Mouse (Mus musculus): Measurements from ENCODE around the gene Ccdc63. TPM values are rescaled to one million over a fixed set of nuclear protein-coding genes. Genes with fewer than 3 reads are reported as not detected.

Ccdc63 gene
- polyA plus RNA-seq, 1 experiment from 2014 or later: 0.47 TPM

DNA sequence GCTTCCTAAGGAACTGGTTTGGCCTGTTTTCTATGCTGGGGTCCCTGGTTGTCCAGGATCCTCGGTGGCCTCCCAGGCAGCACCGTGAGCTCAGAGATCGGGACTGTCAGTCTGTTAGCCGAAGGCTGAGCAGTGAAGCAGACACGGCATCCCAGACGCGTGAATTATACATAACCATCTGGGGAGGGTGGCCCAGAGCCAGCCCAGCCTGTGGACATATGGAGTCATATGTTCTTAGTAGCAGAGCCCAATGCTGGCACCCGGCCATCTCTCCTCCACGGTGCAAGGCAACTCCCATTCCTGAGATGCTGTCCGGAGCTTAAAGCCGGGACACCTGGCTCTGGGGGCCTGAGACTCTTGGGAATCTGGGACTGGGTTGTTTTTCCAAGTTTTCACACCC lies 59.7 kb downstream of the Ccdc63 start:
- no peak overlapping the region for H3K4me2 ChIP-seq
- no peaks in the 10 kb centered on the region for H3K27me3 ChIP-seq (ENCODE audit: control insufficient read depth, insufficient read depth, low read length)
- WGBS (ENCODE audit: insufficient replicate concordance): 81% methylated on average over 11 of the region's 11 CpGs
- no peak overlapping the region for H3K9ac ChIP-seq (ENCODE audit: low read depth, low read length)
- H3K9me3 ChIP-seq (replicated peaks; ENCODE audit: control insufficient read depth, low read length): no peaks in the 10 kb centered on the region
- no peak overlapping the region for H3K27ac ChIP-seq (ENCODE audit: low read depth, low read length)
- no peak for ATAC-seq (replicated peaks; ENCODE audit: insufficient number of reproducible peaks, low FRiP score, low TSS enrichment)
- H3K4me3 ChIP-seq (ENCODE audit: low read depth, low read length): no peak overlapping the region
- H3K4me1 ChIP-seq (ENCODE audit: control insufficient read depth, insufficient read depth, low read length): no peaks in the 10 kb centered on the region
- no peaks in the 10 kb centered on the region for H3K36me3 ChIP-seq (ENCODE audit: control insufficient read depth, insufficient read depth, low read length)

DNA sequence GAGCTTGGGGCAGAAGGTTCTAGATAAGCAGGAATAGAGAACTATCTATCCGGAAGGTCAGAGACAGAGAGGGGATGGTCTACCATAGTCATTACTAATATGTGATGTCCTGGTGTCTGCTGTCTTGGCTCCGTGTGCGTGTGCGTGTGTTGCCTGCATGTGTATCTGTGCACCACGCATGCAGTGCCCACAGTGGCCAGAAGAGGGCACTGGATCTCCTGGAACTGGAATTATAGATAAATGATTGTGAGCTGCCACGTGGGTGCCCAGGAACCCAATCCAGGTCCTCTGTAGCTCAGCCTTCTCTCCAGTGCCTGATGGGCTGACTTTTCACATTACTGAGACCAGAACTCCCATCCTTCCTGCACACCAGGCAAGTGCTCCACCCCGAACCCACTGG lies 60.8 kb downstream of the Ccdc63 start:
- ATAC-seq (replicated peaks; ENCODE audit: insufficient number of reproducible peaks, low FRiP score, low TSS enrichment): no peak
- no peak overlapping the region for H3K4me3 ChIP-seq (ENCODE audit: low read depth, low read length)
- no peaks in the 10 kb centered on the region for H3K36me3 ChIP-seq (ENCODE audit: control insufficient read depth, insufficient read depth, low read length)
- H3K27me3 ChIP-seq (ENCODE audit: control insufficient read depth, insufficient read depth, low read length): no peaks in the 10 kb centered on the region
- H3K4me1 ChIP-seq (ENCODE audit: control insufficient read depth, insufficient read depth, low read length): no peaks in the 10 kb centered on the region
- no peaks in the 10 kb centered on the region for H3K9me3 ChIP-seq (replicated peaks; ENCODE audit: control insufficient read depth, low read length)
- WGBS (ENCODE audit: insufficient replicate concordance): 76% methylated on average over 7 of the region's 7 CpGs
- no peak overlapping the region for H3K27ac ChIP-seq (ENCODE audit: low read depth, low read length)
- H3K4me2 ChIP-seq: no peak overlapping the region
- H3K9ac ChIP-seq (ENCODE audit: low read depth, low read length): no peak overlapping the region

DNA sequence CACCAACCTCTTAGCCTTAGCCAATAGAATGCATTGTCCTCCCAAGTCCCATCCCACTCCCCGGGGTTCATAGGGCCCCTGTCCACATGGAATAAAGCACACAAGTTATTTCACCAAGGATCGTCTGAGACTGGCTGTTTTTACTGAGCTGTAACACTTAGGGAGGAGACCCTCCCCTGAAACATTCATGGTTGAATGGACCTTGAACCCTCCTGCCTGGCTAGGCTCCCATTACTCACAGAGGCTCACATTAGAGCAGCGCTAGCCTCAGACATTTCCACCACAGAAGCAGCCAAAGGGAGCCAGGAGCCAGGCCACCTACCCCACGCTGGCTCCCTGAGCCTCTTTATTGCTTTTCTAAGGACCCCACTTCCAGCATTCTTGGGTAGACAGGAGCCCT lies 63.4 kb downstream of the Ccdc63 start:
- Histone ChIP-seq H3K4me3 (ENCODE audit: low read depth, low read length) (no peak overlapping the region), H3K27ac (ENCODE audit: low read depth, low read length) (no peak overlapping the region), H3K36me3 (ENCODE audit: control insufficient read depth, insufficient read depth, low read length) (no peaks in the 10 kb centered on the region), H3K9me3 (replicated peaks; ENCODE audit: control insufficient read depth, low read length) (no peaks in the 10 kb centered on the region), H3K4me1 (ENCODE audit: control insufficient read depth, insufficient read depth, low read length) (no peaks in the 10 kb centered on the region), H3K27me3 (ENCODE audit: control insufficient read depth, insufficient read depth, low read length) (no peaks in the 10 kb centered on the region), H3K9ac (ENCODE audit: low read depth, low read length) (no peak overlapping the region), H3K4me2 (no peak overlapping the region)
- WGBS (ENCODE audit: insufficient replicate concordance): 74% methylated on average over 4 of the region's 4 CpGs
- ATAC-seq (replicated peaks; ENCODE audit: insufficient number of reproducible peaks, low FRiP score, low TSS enrichment): no peak

DNA sequence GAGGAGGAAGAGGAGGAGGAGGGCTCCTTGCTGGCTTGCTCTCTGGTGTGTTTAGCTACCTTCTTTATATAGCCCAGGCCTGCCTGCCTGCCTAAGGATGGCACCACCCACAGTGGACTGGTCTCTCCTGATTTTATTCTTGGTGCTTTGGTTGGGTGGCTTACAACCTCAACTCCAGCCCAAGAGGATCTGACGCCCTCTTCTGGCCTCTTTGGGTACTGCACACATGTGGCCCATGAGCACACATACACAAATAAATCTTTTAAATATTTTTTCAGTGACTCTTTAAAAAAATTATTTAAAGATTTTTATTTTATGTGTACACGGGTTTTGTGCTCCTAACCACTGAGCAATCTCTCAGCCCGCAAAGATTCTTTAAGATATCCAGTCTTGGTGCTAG lies 64.9 kb downstream of the Ccdc63 start:
- Histone ChIP-seq H3K27me3 (ENCODE audit: control insufficient read depth, insufficient read depth, low read length) (no peaks in the 10 kb centered on the region), H3K36me3 (ENCODE audit: control insufficient read depth, insufficient read depth, low read length) (no peaks in the 10 kb centered on the region), H3K4me2 (no peak overlapping the region), H3K9ac (ENCODE audit: low read depth, low read length) (no peak overlapping the region), H3K9me3 (replicated peaks; ENCODE audit: control insufficient read depth, low read length) (no peaks in the 10 kb centered on the region), H3K4me3 (ENCODE audit: low read depth, low read length) (no peak overlapping the region), H3K4me1 (ENCODE audit: control insufficient read depth, insufficient read depth, low read length) (peaks cover 11% of the 10 kb centered on the region), H3K27ac (ENCODE audit: low read depth, low read length) (no peak overlapping the region)
- ATAC-seq (replicated peaks; ENCODE audit: insufficient number of reproducible peaks, low FRiP score, low TSS enrichment): no peak
- 50% methylated on average over 3 of the region's 3 CpGs for WGBS (ENCODE audit: insufficient replicate concordance)

DNA sequence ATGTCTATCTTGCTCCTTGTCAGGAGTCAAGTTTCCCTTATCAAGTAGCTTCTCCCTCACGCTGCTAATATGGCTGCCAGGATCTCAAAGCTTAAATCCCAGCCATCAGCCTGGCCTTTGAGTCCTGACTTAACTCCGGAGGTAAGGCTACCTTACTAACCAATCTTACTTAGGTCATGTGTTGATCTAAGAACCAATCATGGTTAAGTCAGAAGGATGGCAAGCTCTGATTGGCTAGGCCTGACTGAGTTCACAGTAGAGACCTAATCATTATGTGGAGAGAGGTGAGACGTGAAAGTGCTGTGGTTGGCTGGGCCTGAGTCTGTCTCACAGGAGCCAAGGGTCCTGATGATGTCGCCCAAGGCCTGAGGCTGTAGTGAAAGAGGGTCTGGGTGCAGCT lies 68.6 kb downstream of the Ccdc63 start:
- no peak overlapping the region for H3K4me2 ChIP-seq
- WGBS (ENCODE audit: insufficient replicate concordance): 67% methylated on average over 4 of the region's 4 CpGs
- peaks cover 13% of the 10 kb centered on the region for H3K4me1 ChIP-seq (ENCODE audit: control insufficient read depth, insufficient read depth, low read length)
- no peaks in the 10 kb centered on the region for H3K9me3 ChIP-seq (replicated peaks; ENCODE audit: control insufficient read depth, low read length)
- no peak overlapping the region for H3K4me3 ChIP-seq (ENCODE audit: low read depth, low read length)
- ATAC-seq (replicated peaks; ENCODE audit: insufficient number of reproducible peaks, low FRiP score, low TSS enrichment): no peak
- H3K9ac ChIP-seq (ENCODE audit: low read depth, low read length): no peak overlapping the region
- H3K27ac ChIP-seq (ENCODE audit: low read depth, low read length): peak overlapping the region; percentile 98
- peaks cover 2% of the 10 kb centered on the region; the same call in 1 of the 2 replicates for H3K27me3 ChIP-seq (ENCODE audit: control insufficient read depth, insufficient read depth, low read length)
- H3K36me3 ChIP-seq (ENCODE audit: control insufficient read depth, insufficient read depth, low read length): no peaks in the 10 kb centered on the region

DNA sequence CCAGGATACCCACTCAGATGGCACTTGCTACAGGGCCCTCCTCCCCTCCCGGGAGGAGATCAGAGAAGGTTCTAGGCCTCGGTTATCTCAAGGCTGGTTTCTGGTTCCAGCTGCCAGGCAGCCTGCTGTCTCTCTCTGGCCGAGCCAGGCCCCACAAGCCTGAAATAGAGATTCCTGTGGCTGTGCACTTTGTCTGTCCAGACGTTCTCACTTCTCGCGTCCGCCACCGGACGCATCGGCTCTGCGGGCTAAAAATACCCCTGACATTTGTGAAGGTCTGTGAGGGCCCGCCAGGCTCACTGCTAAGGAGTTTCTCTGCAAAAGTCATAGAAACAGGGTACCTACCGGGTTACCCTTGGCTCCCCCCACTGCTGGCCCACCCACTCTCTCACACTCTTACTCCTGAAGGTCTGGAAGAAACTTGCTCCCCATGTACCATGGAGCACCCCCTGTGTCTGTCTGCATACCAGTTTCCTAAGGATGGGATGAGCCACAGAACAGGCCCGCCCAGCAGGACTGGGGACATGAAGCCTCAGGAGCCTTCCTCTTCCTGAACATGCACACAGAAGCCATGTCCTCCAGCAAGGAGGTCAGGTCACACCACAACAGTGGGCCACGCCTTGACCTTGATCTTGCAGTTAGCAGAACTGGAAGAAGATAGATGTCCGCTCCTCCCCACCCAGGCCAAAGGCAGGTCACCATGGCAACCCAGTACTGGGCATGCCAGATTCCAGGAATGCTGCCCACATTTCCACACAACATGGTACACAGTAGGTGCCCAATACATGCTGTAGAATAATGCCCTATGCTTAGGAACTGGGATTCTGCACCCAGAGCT lies 69.4 kb downstream of the Ccdc63 start:
- ATAC-seq (replicated peaks; ENCODE audit: insufficient number of reproducible peaks, low FRiP score, low TSS enrichment): 0 out of 2 replicates have a peak, but pooled peaks have one; percentile 21
- Histone ChIP-seq H3K4me1 (ENCODE audit: control insufficient read depth, insufficient read depth, low read length) (peaks cover 13% of the 10 kb centered on the region), H3K36me3 (ENCODE audit: control insufficient read depth, insufficient read depth, low read length) (no peaks in the 10 kb centered on the region), H3K27ac (ENCODE audit: low read depth, low read length) (peak overlapping the region; percentile 98), H3K9ac (ENCODE audit: low read depth, low read length) (peak overlapping the region; percentile 60; the same call in 1 of the 2 replicates), H3K4me3 (ENCODE audit: low read depth, low read length) (no peak overlapping the region), H3K27me3 (ENCODE audit: control insufficient read depth, insufficient read depth, low read length) (peaks cover 2% of the 10 kb centered on the region; the same call in 1 of the 2 replicates), H3K4me2 (peak overlapping the region; percentile 22; the same call in 1 of the 2 replicates), H3K9me3 (replicated peaks; ENCODE audit: control insufficient read depth, low read length) (no peaks in the 10 kb centered on the region)
- WGBS (ENCODE audit: insufficient replicate concordance): 38% methylated on average over 16 of the region's 16 CpGs

DNA sequence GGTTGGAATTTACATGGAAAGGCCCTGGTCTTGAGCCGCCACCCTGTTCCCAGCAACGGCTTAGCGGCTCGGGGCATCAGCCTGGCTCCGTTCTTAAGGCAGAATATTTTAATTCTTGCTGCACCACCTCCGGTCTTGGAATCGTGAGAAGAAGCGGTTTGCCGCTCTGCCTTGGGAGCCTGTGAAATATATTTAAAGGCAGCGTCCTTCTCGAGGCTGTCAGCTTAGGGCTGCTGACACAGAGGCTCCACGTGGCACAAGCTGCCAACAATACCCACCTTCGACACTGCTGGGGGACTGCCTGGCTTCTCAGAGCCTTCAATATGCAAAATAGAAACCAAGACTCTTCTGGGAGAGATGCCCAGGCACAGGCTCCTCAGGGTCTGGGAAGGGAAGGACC lies 72.1 kb downstream of the Ccdc63 start:
- no peak overlapping the region for H3K9ac ChIP-seq (ENCODE audit: low read depth, low read length)
- peaks cover 14% of the 10 kb centered on the region for H3K4me1 ChIP-seq (ENCODE audit: control insufficient read depth, insufficient read depth, low read length)
- no peaks in the 10 kb centered on the region for H3K9me3 ChIP-seq (replicated peaks; ENCODE audit: control insufficient read depth, low read length)
- no peak overlapping the region for H3K4me3 ChIP-seq (ENCODE audit: low read depth, low read length)
- H3K4me2 ChIP-seq: no peak overlapping the region
- 69% methylated on average over 13 of the region's 13 CpGs for WGBS (ENCODE audit: insufficient replicate concordance)
- no peak for ATAC-seq (replicated peaks; ENCODE audit: insufficient number of reproducible peaks, low FRiP score, low TSS enrichment)
- H3K27ac ChIP-seq (ENCODE audit: low read depth, low read length): no peak overlapping the region
- no peaks in the 10 kb centered on the region for H3K36me3 ChIP-seq (ENCODE audit: control insufficient read depth, insufficient read depth, low read length)
- peaks cover 2% of the 10 kb centered on the region; the same call in 1 of the 2 replicates for H3K27me3 ChIP-seq (ENCODE audit: control insufficient read depth, insufficient read depth, low read length)

DNA sequence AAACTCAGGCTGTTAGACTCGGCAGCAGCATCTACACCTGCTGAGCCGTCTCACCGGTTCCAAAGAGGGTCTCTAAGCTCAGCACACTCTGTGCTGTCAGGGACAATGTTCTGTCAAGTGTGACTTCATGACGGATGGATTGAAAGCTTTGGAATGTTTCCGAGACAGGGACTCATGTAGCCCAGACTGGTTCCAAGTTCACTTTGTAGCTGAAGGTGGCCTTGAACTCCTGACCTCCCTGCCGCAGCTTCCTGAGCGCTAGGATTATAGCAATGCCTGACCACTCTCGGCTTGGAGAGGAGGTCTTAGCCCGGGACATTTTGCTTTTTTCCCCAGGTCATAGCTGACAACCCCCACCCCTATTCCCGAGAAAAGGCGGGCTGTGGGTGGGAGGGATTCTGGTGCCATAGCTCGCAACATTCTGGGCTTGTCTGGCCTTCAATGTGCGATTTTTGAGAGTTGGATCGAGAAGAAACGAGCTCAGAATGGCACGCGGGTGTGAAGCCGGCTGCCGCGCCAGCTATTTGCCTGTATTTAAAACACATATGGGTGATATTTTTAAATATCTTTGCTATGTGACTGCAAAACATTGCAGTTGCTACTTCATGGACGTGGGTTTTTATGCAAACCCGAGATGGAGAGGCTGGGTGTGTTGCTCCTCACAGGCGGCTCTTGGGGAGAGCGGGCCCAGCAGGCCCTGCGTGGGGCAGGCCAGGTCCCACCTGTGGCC lies 77.3 kb downstream of the Ccdc63 start:
- Histone ChIP-seq H3K9me3 (replicated peaks; ENCODE audit: control insufficient read depth, low read length) (no peaks in the 10 kb centered on the region), H3K4me1 (ENCODE audit: control insufficient read depth, insufficient read depth, low read length) (peaks cover 31% of the 10 kb centered on the region), H3K27me3 (ENCODE audit: control insufficient read depth, insufficient read depth, low read length) (peaks cover under 1% of the 10 kb centered on the region; the same call in 1 of the 2 replicates), H3K9ac (ENCODE audit: low read depth, low read length) (no peak overlapping the region), H3K27ac (ENCODE audit: low read depth, low read length) (peak overlapping the region; percentile 17; the same call in 1 of the 2 replicates), H3K4me2 (no peak overlapping the region), H3K36me3 (ENCODE audit: control insufficient read depth, insufficient read depth, low read length) (no peaks in the 10 kb centered on the region), H3K4me3 (ENCODE audit: low read depth, low read length) (no peak overlapping the region)
- ATAC-seq (replicated peaks; ENCODE audit: insufficient number of reproducible peaks, low FRiP score, low TSS enrichment): no peak
- WGBS (ENCODE audit: insufficient replicate concordance): 69% methylated on average over 25 of the region's 25 CpGs
